Mouse (Mus musculus): ENCODE data around the gene Adk.
A peak's percentile ranks its signal among the peaks of the same experiment; 100 is the strongest.

Gene Adk

GRCm38 (mm10) chr14:21102666-21103203, 50.4 kb downstream of the Adk start:
- no peak for DNase-seq

- DNase-seq: no peak
These were observed 52.7 kb downstream of the Adk start for GRCm38 (mm10) chr14:21105049-21105448.

GRCm38 (mm10) chr14:21106582-21106981, 54.2 kb downstream of the Adk start:
- DNase-seq: no peak

- DNase-seq: no peak
These were observed 55.2 kb downstream of the Adk start for GRCm38 (mm10) chr14:21107551-21107950.

GRCm38 (mm10) chr14:21110492-21110891, 58.1 kb downstream of the Adk start:
- no peak for DNase-seq

- DNase-seq: no peak
These were observed 59.1 kb downstream of the Adk start for GRCm38 (mm10) chr14:21111500-21111899.

- DNase-seq: no peak
These were observed 59.8 kb downstream of the Adk start for GRCm38 (mm10) chr14:21112174-21112573.

GRCm38 (mm10) chr14:21112742-21113141, 60.4 kb downstream of the Adk start:
- no peak for DNase-seq

- no peak for DNase-seq
These were observed 62.0 kb downstream of the Adk start for GRCm38 (mm10) chr14:21114339-21114738.

- DNase-seq: no peak
These were observed 62.9 kb downstream of the Adk start for GRCm38 (mm10) chr14:21115318-21115717.

GRCm38 (mm10) chr14:21115888-21116460, 63.6 kb downstream of the Adk start:
- no peak for DNase-seq

GRCm38 (mm10) chr14:21118095-21118494, 65.7 kb downstream of the Adk start:
- no peak for DNase-seq

GRCm38 (mm10) chr14:21119653-21120313, 67.4 kb downstream of the Adk start:
- no peak for DNase-seq

- DNase-seq: peak; percentile 39
These were observed 68.1 kb downstream of the Adk start for GRCm38 (mm10) chr14:21120473-21120872.

- no peak for DNase-seq
These were observed 74.8 kb downstream of the Adk start for GRCm38 (mm10) chr14:21127215-21127614.

- DNase-seq: peak; percentile 43
These were observed 84.5 kb downstream of the Adk start for GRCm38 (mm10) chr14:21136906-21137305.

GRCm38 (mm10) chr14:21142603-21143002, 90.2 kb downstream of the Adk start:
- DNase-seq: no peak

GRCm38 (mm10) chr14:21143406-21144115, 91.2 kb downstream of the Adk start:
- DNase-seq: peak; percentile 17

GRCm38 (mm10) chr14:21147171-21147570, 94.8 kb downstream of the Adk start:
- DNase-seq: no peak

- DNase-seq: no peak
These were observed 97.9 kb downstream of the Adk start for GRCm38 (mm10) chr14:21150301-21150700.

GRCm38 (mm10) chr14:21152055-21152454, 99.7 kb downstream of the Adk start:
- DNase-seq: no peak

- DNase-seq: no peak
These were observed 113.3 kb downstream of the Adk start for GRCm38 (mm10) chr14:21165706-21166105.

- DNase-seq: no peak
These were observed 113.7 kb downstream of the Adk start for GRCm38 (mm10) chr14:21166114-21166513.

Data from right cerebral cortex, postnatal 14 days (tissue).